Mouse (Mus musculus) thymus, adult 2 months (tissue): ENCODE data around the gene Arid5a.

ENCODE experiments used
- CTCF ChIP-seq: fragments of 200-500 bp; IDR thresholded peaks from 2 replicates; pipeline ENCODE4 v1.5.1; 2012; ENCODE audit warnings: mild to moderate bottlenecking, control low read depth, low read length, moderate library complexity, borderline replicate concordance; ENCODE audit not compliant: control insufficient read depth, poor library complexity, insufficient read depth; ENCODE audit errors: extremely low read depth
- POLR2A ChIP-seq: fragments of 200-500 bp; IDR thresholded peaks from 2 replicates; pipeline ENCODE4 v1.6.1; 2012; ENCODE audit warnings: mild to moderate bottlenecking, low read length, control low read depth, moderate library complexity; ENCODE audit not compliant: control insufficient read depth, poor library complexity, insufficient read depth; ENCODE audit errors: extremely low read depth

DNA sequence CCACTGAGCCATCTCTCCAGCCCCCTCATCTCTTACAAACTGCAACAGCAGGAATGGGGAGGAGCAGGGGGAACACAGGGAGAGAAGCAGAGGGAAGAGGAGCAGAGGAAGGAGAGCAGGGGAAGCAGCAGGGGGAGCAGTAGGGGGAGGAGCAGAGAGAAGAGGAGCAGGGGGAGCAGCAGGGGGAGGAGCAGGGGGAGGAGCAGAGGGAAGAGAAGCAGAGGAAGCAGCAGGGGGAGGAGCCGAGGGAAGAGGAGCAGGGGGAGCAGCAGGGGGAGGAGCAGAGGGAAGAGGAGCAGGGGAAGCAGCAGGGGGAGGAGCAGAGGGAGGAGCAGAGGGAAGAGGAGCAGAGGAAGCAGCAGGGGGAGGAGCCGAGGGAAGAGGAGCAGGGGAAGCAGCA is 48.9 kb upstream of the Arid5a start:
- no peak for TF ChIP-seq POLR2A
- no peak for TF ChIP-seq CTCF
